Mouse (Mus musculus) left cerebral cortex, adult 18-20 months (tissue): ENCODE data around the gene Hsd3b7. TPM values are rescaled to one million over a fixed set of nuclear protein-coding genes. Genes with fewer than 3 reads are reported as not detected.
"Not testable (repeated sequence)": the region's sequence is repeated elsewhere in the genome, so short reads cannot be mapped to it uniquely, and the experiment has no call there.

Source experiments
- DNase-seq, 2 experiments: peaks; one replicate each; pipeline ENCODE4 v3.0.0; 2021 to 2022; ENCODE audit warnings: low spot score in 2 of 2, mixed read lengths in 1 of 2
- total RNA-seq, 2 experiments: library from RNA; stranded (reverse); gene quantifications; 2 replicates each; pipeline ENCODE4 v1.2.3; 2021

Gene Hsd3b7
- total RNA-seq, 2 experiments from 2014 or later = 4.7 to 5.3 TPM

DNA sequence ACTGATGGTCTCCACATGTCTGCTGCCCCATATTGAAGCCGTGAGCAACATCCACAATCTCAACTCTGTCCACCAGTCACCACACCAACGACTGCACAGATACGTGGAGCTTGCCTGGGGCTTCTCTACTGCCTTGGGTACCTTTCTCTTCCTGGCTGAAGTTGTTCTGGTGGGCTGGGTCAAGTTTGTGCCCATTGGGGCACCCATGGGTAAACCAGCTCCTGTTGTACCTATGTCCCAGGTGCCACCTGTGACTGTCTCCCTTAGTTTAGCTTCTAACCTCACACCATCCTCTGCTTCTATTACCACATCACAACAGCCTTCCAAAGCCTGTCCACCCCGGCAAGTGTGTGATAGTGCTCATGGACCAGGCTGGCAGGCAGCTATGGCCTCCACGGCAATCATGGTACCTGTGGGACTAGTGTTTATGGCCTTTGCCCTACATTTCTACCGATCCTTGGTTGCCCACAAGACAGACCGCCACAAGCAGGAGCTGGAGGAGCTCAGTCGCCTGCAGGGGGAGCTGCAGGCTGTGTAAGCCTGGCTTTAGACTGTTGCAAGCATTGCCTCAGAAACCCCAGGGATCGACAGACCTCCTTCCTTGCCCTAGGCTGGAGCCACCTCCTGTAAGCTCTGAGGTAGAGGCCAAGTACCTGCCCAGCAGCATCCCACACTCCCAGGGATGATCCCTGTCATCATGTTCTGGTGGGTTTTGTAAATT, 26.6 kb upstream of the Hsd3b7 start:
- DNase-seq = peak; percentile 59 to 66

GRCm38 (mm10) chr7:127775837-127776236, 24.6 kb upstream of the Hsd3b7 start:
- not testable (repeated sequence) for DNase-seq

- peak; percentile 89 to 90 for DNase-seq
Measured at GRCm38 (mm10) chr7:127776426-127776825, 24.0 kb upstream of the Hsd3b7 start, which contains the start of gene Setd1a. Gene Setd1a, plus strand, starts transcription at chr7:127776670.

DNA sequence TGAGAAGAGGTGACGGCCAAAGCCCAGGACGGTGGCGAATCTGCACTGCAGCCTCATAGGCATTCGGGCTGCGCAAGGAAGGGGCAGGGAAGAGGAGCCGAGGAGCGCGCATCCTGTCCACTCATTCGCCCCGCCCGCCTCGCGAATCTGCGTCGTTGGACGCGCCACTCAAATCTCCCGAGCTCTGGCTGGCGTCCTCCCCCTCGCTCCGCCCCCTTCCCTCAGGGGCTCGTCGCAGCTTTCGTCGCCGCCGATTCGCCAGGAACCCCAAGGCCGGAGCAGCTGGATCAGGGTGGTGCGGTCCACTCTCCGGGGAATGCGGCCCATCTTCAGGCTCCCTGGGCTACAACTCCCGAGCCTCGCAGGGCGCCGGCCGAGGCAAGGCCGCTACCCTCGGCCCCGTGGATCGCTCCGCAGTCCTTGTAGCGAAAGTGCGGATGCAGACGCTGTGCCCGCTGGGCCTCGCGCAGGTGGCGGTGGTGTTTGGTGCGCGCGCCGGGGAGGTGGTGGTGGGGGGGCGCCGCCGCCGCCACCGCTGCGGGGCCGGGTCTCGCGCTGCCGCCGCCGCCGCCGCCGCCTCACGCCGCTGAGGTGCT, 23.4 kb upstream of the Hsd3b7 start:
- DNase-seq = peak; percentile 96

- DNase-seq = peak in 1 of 2 experiments; percentile 30
Measured at GRCm38 (mm10) chr7:127777474-127778266, 22.7 kb upstream of the Hsd3b7 start.

DNA sequence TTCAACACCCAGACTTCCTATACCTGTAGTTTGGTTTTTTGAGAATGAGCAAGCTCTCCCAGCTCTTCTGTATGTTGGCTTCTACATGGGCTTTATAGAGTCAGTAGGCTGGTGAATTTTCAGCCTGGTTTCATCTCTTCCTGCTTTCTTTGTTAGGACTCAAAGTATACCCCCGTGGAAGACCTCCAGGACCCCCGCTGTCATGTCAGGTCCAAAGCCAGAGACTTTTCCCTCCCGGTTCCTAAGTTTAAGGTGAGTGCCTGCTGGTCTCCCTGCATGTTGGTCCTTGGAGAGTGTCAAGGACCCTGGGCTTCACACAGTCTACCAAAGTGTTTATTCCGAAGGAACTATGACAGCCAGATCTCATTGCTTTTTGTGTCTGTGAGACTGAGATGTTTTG, 22.1 kb upstream of the Hsd3b7 start:
- DNase-seq = no peak

DNA sequence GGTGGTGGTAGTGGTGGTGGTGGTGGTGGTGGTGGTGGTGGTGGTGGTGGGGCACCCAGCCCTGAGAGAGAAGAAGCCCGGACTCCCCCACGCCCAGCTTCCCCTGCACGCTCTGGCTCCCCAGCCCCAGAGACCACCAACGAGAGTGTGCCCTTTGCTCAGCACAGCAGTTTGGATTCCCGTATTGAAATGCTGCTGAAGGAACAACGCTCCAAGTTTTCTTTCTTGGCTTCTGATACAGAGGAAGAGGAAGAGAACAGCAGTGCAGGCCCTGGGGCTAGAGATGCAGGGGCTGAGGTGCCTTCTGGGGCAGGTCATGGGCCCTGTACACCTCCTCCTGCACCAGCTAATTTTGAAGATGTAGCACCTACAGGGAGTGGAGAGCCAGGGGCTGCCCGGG, 15.1 kb upstream of the Hsd3b7 start, which contains the start of gene Gm49388:
Gene Gm49388 (plus strand): TSS at position 301 of the 400 bp plus-strand sequence.
- no peak for DNase-seq

DNA sequence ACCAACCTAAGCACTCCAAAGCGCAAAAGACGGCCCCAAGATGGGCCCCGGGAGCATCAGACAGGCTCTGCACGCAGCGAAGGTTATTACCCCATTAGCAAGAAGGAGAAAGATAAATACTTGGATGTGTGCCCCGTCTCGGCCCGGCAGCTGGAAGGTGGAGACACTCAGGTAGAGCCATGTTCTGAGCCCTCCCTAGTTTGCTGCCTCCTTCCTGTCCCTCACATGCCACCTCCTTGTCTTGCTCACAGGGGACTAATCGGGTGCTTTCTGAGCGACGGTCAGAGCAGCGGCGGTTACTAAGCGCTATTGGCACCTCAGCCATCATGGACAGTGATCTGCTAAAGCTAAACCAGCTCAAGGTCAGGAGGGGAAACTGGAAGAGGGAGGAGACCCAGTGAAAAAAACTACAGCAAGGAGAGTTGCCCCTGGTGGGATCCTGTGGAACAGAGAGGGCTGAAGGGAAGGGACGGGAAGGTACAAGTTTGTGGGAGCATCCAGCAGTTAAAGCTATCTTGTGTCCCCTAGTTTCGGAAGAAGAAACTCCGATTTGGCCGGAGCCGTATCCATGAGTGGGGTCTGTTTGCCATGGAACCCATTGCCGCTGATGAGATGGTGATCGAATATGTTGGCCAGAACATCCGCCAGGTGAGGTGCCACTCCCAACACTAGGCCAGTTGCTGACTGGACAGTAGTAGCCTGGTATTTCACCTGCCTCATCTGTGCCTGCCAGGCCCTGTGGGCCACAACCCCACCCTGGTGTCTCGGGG, 3.1 kb upstream of the Hsd3b7 start:
- no peak for DNase-seq

DNA sequence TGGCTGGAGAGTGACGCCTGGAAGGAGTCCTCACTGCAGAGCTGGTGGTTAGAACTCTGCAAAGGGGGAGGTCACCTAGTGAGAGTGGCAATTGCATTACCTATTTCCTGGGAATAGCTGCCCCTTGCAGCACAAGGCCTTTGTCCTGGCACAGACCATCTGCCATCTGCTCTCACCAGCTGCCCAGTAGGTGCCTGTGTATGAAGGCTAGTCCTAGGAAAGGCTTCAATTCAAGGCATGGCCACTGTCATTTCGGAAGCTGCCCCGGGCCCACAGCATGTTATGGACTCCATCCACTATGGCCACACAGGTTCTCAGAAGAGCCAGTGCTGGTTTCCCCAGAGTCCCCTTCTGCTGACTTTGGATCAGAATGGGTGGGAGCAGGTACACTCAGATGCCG, 1.8 kb upstream of the Hsd3b7 start:
- no peak for DNase-seq

DNA sequence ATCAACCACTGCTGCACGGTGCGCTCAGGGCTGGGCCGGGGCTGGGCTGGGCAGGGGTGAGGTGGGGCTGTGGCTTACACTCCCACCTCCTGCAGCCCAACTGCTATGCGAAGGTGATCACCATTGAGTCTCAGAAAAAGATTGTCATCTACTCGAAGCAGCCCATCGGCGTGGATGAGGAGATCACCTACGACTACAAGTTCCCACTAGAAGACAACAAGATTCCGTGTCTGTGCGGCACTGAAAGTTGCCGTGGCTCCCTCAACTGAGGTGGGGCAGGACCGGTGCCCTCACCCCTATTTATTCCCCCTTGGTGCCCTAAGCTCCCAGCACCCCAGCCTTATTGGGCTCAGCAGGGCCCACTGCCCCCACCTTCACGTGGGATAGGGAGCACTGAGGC, 1.2 kb upstream of the Hsd3b7 start:
- DNase-seq = no peak

GRCm38 (mm10) chr7:127799738-127800137, 666 bp upstream of the Hsd3b7 start:
- DNase-seq = no peak

DNA sequence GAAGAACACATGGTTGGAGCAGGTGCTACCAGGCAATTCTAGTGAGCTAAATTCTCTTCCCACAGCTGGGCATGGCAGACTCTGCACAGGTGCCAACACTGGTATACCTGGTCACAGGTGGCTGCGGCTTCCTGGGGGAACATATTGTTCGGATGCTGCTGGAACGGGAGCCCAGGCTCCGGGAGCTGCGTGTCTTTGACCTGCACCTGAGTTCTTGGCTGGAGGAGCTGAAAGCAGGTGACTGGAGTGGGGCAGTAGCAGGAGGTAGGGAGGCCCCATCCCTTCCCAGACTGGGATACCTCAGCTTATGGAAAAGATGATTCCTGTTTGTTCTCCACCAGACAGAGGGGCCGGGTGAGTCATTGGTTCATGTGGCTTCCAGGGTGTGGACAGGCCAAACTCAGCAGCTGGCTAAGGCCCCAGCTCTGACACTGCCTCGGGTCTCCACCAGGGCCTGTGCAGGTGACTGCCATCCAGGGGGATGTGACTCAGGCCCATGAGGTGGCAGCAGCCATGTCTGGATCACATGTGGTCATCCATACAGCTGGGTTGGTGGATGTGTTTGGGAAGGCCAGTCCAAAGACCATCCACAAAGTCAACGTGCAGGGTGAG, 712 bp downstream of the Hsd3b7 start:
- no peak for DNase-seq

GRCm38 (mm10) chr7:127802313-127802712, 1.9 kb downstream of the Hsd3b7 start:
- no peak for DNase-seq

DNA sequence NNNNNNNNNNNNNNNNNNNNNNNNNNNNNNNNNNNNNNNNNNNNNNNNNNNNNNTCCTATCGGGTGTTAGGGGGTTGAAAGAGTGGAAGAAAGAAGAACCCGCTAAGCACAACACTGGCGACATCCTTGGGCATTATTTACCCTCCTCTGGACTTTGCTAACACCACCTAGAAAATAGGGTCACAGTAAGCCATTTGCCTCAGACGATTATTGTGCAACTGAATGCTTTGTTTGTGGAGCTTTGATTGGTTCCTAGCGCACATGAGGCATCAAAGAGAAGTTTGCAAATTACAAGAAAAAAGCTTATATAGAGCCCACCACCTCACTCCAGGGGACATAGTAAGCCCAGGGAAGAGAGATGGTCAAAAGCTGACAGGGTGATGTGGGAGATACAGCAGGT, 8.4 kb downstream of the Hsd3b7 start:
- DNase-seq = no peak

DNA sequence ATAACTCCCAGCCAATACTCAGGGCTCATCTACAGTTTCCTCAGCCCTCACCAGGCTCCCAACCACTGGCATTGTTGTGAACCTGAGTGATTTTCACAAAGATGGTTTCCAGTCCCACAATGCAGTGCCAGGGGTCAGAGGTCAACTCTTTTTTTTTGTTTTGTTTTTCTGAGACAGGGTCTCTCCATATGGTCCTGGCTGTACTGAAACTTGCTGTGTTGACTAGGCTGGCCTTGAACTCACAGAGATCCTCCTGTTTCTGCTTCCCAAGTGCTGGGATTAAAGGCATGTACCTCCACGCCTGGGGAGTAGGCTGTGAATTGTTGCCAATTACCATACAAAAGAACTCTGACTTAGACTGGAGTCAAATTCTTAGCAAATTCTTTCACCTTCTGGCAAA, 9.4 kb downstream of the Hsd3b7 start:
- DNase-seq = no peak

DNA sequence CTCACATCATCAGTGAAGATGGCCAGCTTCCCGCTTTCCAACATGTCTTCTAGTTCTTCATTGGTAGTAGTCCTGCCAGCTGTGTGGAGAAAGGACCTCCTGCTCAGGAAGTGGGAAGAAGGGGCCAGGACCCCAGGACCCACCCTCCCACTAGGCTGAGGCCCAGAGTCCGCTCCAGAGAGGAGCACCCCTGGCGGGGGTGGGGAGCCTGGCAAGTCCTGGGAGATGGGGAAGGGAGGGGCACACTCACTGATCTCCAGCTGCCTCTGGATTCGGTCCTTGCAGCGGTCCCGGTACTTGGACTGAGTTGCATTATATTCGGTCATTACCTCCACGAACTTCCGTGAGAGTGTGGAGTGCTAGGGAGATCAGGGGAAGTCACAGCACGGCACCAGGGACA, 10.2 kb downstream of the Hsd3b7 start:
- DNase-seq = no peak

- DNase-seq = no peak
Measured at GRCm38 (mm10) chr7:127811240-127811639, 10.8 kb downstream of the Hsd3b7 start.

DNA sequence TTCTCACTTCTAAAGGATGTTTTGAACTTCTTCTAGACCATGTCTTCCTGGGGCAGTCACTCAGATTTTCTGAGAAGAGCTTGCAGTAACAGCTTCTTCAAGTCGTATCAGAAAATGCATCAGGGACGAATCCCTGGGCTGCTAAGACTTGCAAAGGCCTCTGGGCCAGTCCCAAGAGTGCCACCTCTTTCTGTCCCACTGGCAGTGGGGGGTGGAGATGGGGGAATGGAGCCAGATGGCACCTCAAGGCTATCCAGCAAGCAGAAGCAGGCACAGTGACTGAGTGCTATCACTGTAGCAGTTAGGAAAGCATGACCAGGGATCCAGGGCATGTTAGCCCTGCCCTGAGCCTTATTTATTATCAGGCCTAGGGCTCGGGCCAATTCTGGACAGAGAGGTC, 11.9 kb downstream of the Hsd3b7 start:
- DNase-seq = no peak

- no peak for DNase-seq
Measured at GRCm38 (mm10) chr7:127813821-127814220, 13.4 kb downstream of the Hsd3b7 start.

- peak; percentile 72 to 81 for DNase-seq
Measured at GRCm38 (mm10) chr7:127814241-127814921, 14.0 kb downstream of the Hsd3b7 start.
